ENCODE assay signal across 9 mouse cellular contexts in genomic region chr16:32682194-32682593, GRCm38 (mm10). TPM values are rescaled to one million over a fixed set of nuclear protein-coding genes. Genes with fewer than 3 reads are reported as not detected.
DNase-seq lines count a peak whose midpoint lies in the region; ATAC-seq and TF ChIP-seq lines count a peak whose summit lies in the region.
"Had no signal": no experiment of that assay in that cellular context is flagged by ENCODE, and none has a peak within 500 bp of the region (broad histone marks: within the 10 kb centered on the region; RNA-seq: fewer than 3 reads in every experiment).

No protein-coding gene starts in this region.

- peak; percentile 82 for DNase-seq in gastrocnemius, adult 18-20 months (ENCODE audit: low spot score)
- DNase-seq in gastrocnemius, postnatal 25 days, result no peak
- DNase-seq in A20 (ENCODE audit: low read depth, low spot score), result peak; percentile 72
- DNase-seq in adrenal gland, postnatal 10 days, result peak; percentile 87
- peak; percentile 89 for DNase-seq in embryonic facial prominence, embryonic 11.5 days (ENCODE audit: low spot score)
- peak; percentile 88 for DNase-seq in kidney, adult 2 months

- H3K4me2 ChIP-seq in embryonic facial prominence, embryonic 11.5 days (ENCODE audit: low read depth, low read length), result no peak overlapping the region
- no peak overlapping the region for H3K4me2 ChIP-seq in lung, embryonic 16.5 days (ENCODE audit: low read depth, low read length)

- H3K4me1 ChIP-seq in embryonic facial prominence, embryonic 11.5 days (ENCODE audit: control insufficient read depth, insufficient read depth, low read length), result no peaks in the 10 kb centered on the region
- no peaks in the 10 kb centered on the region for H3K4me1 ChIP-seq in kidney, adult 2 months (ENCODE audit: control insufficient read depth, insufficient read depth, low read length)
- H3K4me1 ChIP-seq in lung, embryonic 16.5 days (replicated peaks; ENCODE audit: control insufficient read depth, insufficient read depth, low read length), result 0 out of 2 replicates have a peak, but pooled peaks cover 4% of the 10 kb centered on the region
- H3K4me1 ChIP-seq in small intestine, adult 2 months (ENCODE audit: control insufficient read depth, insufficient read depth, insufficient read length, low read length), result peaks cover 23% of the 10 kb centered on the region

- H3K9ac ChIP-seq in embryonic facial prominence, embryonic 11.5 days (replicated peaks; ENCODE audit: low read length), result no peak overlapping the region
- no peak overlapping the region for H3K9ac ChIP-seq in lung, embryonic 16.5 days (ENCODE audit: low read length)

- peak; percentile 79 for TF ChIP-seq CTCF in kidney, adult 2 months (conservative IDR thresholded peaks at IDR 0.05; ENCODE audit: insufficient read depth, insufficient read length, low read depth, low read length)
- TF ChIP-seq CTCF in small intestine, adult 2 months (IDR thresholded peaks at IDR 0.05; ENCODE audit: extremely low read depth, insufficient read length, insufficient replicate concordance, low read depth, low read length), result peak; percentile 57; the same call in 1 of the 2 replicates

- H3K27ac ChIP-seq in embryonic facial prominence, embryonic 11.5 days (replicated peaks; ENCODE audit: low read depth, low read length), result no peak overlapping the region
- H3K27ac ChIP-seq in kidney, adult 2 months (ENCODE audit: insufficient read depth, low read depth, low read length), result no peak overlapping the region
- no peak overlapping the region for H3K27ac ChIP-seq in lung, embryonic 16.5 days (ENCODE audit: low read length)
- H3K27ac ChIP-seq in small intestine, adult 2 months (ENCODE audit: insufficient read depth, low read depth, low read length), result no peak overlapping the region

- H3K9me3 ChIP-seq in embryonic facial prominence, embryonic 11.5 days (replicated peaks; ENCODE audit: control insufficient read depth, low read length), result no peaks in the 10 kb centered on the region
- H3K9me3 ChIP-seq in lung, embryonic 16.5 days (ENCODE audit: control insufficient read depth, low read length), result no peaks in the 10 kb centered on the region

- 33% methylated on average over 5 of the region's 5 CpGs for WGBS in embryonic facial prominence, embryonic 11.5 days
- WGBS in kidney, adult 2 months, result 21% methylated on average over 5 of the region's 5 CpGs
- WGBS in lung, embryonic 16.5 days, result 27% methylated on average over 5 of the region's 5 CpGs
- WGBS in small intestine, adult 2 months, result 33% methylated on average over 5 of the region's 5 CpGs

- H3K4me3 ChIP-seq in embryonic facial prominence, embryonic 11.5 days (ENCODE audit: low read depth, low read length), result no peak overlapping the region
- no peak overlapping the region for H3K4me3 ChIP-seq in kidney, adult 2 months (ENCODE audit: insufficient read depth, low read depth, low read length)
- H3K4me3 ChIP-seq in lung, embryonic 16.5 days (ENCODE audit: low read length), result no peak overlapping the region
- no peak overlapping the region for H3K4me3 ChIP-seq in small intestine, adult 2 months (ENCODE audit: low read depth, low read length)

- H3K27me3 ChIP-seq in embryonic facial prominence, embryonic 11.5 days (ENCODE audit: control insufficient read depth, insufficient read depth, low read length), result no peaks in the 10 kb centered on the region
- no peaks in the 10 kb centered on the region for H3K27me3 ChIP-seq in kidney, adult 2 months (replicated peaks; ENCODE audit: control insufficient read depth, insufficient read depth, low read length)
- no peaks in the 10 kb centered on the region for H3K27me3 ChIP-seq in lung, embryonic 16.5 days (ENCODE audit: control insufficient read depth, insufficient read depth, low read depth, low read length)
- no peaks in the 10 kb centered on the region for H3K27me3 ChIP-seq in small intestine, adult 2 months (ENCODE audit: control insufficient read depth, insufficient read depth, low read length)

- no peaks in the 10 kb centered on the region for H3K36me3 ChIP-seq in embryonic facial prominence, embryonic 11.5 days (replicated peaks; ENCODE audit: control insufficient read depth, insufficient read depth, low read depth, low read length)
- H3K36me3 ChIP-seq in kidney, adult 2 months (ENCODE audit: control insufficient read depth, insufficient read depth, low read length), result no peaks in the 10 kb centered on the region
- peaks cover 25% of the 10 kb centered on the region for H3K36me3 ChIP-seq in lung, embryonic 16.5 days (ENCODE audit: control insufficient read depth, insufficient read depth, low read length)
- peaks cover 24% of the 10 kb centered on the region for H3K36me3 ChIP-seq in small intestine, adult 2 months (ENCODE audit: control insufficient read depth, insufficient read depth, low read length)

- no peak for TF ChIP-seq POLR2A in kidney, adult 2 months (IDR thresholded peaks at IDR 0.05; ENCODE audit: low read depth, low read length)
- TF ChIP-seq POLR2A in small intestine, adult 2 months (IDR thresholded peaks at IDR 0.05; ENCODE audit: low read depth, low read length), result no peak

- ATAC-seq in embryonic facial prominence, embryonic 11.5 days (replicated peaks; ENCODE audit: insufficient number of reproducible peaks, low FRiP score, low TSS enrichment, low read depth), result no peak
- peak; percentile 46; the same call in 1 of the 2 replicates for ATAC-seq in lung, embryonic 16.5 days (ENCODE audit: low read depth)

RNA-seq across cellular contexts. Expression of gene Tnk2, which starts 38.5 kb away (rescaled TPM):
- total RNA-seq in gastrocnemius, adult 18-20 months (2021), result 10 to 100 TPM; 44.9 to 46.5 TPM
- 10 to 100 TPM; 35.7 to 41.4 TPM for total RNA-seq in gastrocnemius, postnatal 25 days (2021)
- 10 to 100 TPM; 45.1 to 85.2 TPM for total RNA-seq in adrenal gland, postnatal 10 days (2021)
- polyA plus RNA-seq in embryonic facial prominence, embryonic 11.5 days (2014; fragmentation: Nextera tagmentation; extraction: Ambion mirVana), result 5.3 and 5.8 TPM in 2 replicates
- 35.8 and 40.8 TPM in 2 replicates for polyA plus RNA-seq in kidney, adult 2 months (2012; rRNA removed)
- 15.4 and 18.0 TPM in 2 replicates for polyA plus RNA-seq in lung, embryonic 16.5 days (2015; fragmentation: Nextera tagmentation; extraction: Ambion mirVana)
- 57.5 and 97.6 TPM in 2 replicates for polyA plus RNA-seq in small intestine, adult 2 months (2012; rRNA removed)

RNA-seq across cellular contexts. Expression of gene Muc4, which starts 53.5 kb away (rescaled TPM):
- under 1 TPM; 0.02 to 0.41 TPM for total RNA-seq in gastrocnemius, adult 18-20 months (2021)
- total RNA-seq in gastrocnemius, postnatal 25 days (2021), result under 1 TPM; 0.08 to 0.43 TPM
- under 1 TPM; 0.12 to 0.27 TPM for total RNA-seq in adrenal gland, postnatal 10 days (2021)
- polyA plus RNA-seq in embryonic facial prominence, embryonic 11.5 days (2014; fragmentation: Nextera tagmentation; extraction: Ambion mirVana), result 0.28 TPM in 1 of 2 replicates, not detected in the other
- polyA plus RNA-seq in kidney, adult 2 months (2012; rRNA removed), result 0.16 and 0.41 TPM in 2 replicates
- polyA plus RNA-seq in lung, embryonic 16.5 days (2015; fragmentation: Nextera tagmentation; extraction: Ambion mirVana), result 1.6 and 3.4 TPM in 2 replicates
- 18.8 and 39.8 TPM in 2 replicates for polyA plus RNA-seq in small intestine, adult 2 months (2012; rRNA removed)
- total RNA-seq: layer of hippocampus, postnatal 25 days had no signal
